Mouse (Mus musculus): ENCODE measurements around the gene Gm44503. TPM values are rescaled to one million over a fixed set of nuclear protein-coding genes. Genes with fewer than 3 reads are reported as not detected.

The Gm44503 gene
- total and polyA plus RNA-seq, 2 experiments from 2014 or later: 0.10 TPM; not detected in 1

GRCm38 (mm10) chr9:72949572-72949971 lies 9.1 kb upstream of the Gm44503 start:
- H3K27ac ChIP-seq (ENCODE audit: low read depth, low read length): no peak overlapping the region
- H3K27me3 ChIP-seq (ENCODE audit: insufficient read depth, low read length): no peaks in the 10 kb centered on the region
- WGBS: 80% methylated on average over 7 of the region's 7 CpGs
- no peak for TF ChIP-seq CTCF (IDR thresholded peaks at IDR 0.05; ENCODE audit: low read depth)
- ATAC-seq: no peak
- no peaks in the 10 kb centered on the region for H3K9me3 ChIP-seq (ENCODE audit: low read length)
- no peak overlapping the region for H3K9ac ChIP-seq
- no peak overlapping the region for H3K4me3 ChIP-seq (ENCODE audit: low read depth, low read length)
- H3K4me2 ChIP-seq (ENCODE audit: low read depth): no peak overlapping the region
- no peak for DNase-seq
- H3K4me1 ChIP-seq (ENCODE audit: insufficient read depth): no peaks in the 10 kb centered on the region
- peaks cover 22% of the 10 kb centered on the region for H3K36me3 ChIP-seq (ENCODE audit: insufficient read depth)

GRCm38 (mm10) chr9:72954746-72955145 lies 3.9 kb upstream of the Gm44503 start:
- DNase-seq: no peak

GRCm38 (mm10) chr9:72955546-72955945 lies 3.1 kb upstream of the Gm44503 start:
- H3K36me3 ChIP-seq (ENCODE audit: insufficient read depth): no peaks in the 10 kb centered on the region
- peaks cover 4% of the 10 kb centered on the region; the same call in 1 of the 2 replicates for H3K4me1 ChIP-seq (ENCODE audit: insufficient read depth)
- H3K27me3 ChIP-seq (ENCODE audit: insufficient read depth, low read length): no peaks in the 10 kb centered on the region
- no peak overlapping the region for H3K9ac ChIP-seq
- peak; percentile 69 for DNase-seq
- H3K4me3 ChIP-seq (ENCODE audit: low read depth, low read length): no peak overlapping the region
- H3K9me3 ChIP-seq (ENCODE audit: low read length): no peaks in the 10 kb centered on the region
- no peak overlapping the region for H3K27ac ChIP-seq (ENCODE audit: low read depth, low read length)
- peak; percentile 82 for TF ChIP-seq CTCF (IDR thresholded peaks at IDR 0.05; ENCODE audit: low read depth)
- peak; percentile 58 for ATAC-seq
- WGBS: 13% methylated on average over 1 of the region's 1 CpGs
- no peak overlapping the region for H3K4me2 ChIP-seq (ENCODE audit: low read depth)

More at GRCm38 (mm10) chr9:72954746-72955145, 3.9 kb upstream of the Gm44503 start:
- TF ChIP-seq CTCF (IDR thresholded peaks at IDR 0.05; ENCODE audit: low read depth): peak; percentile 32; the same call in 1 of the 2 replicates
- H3K4me3 ChIP-seq (ENCODE audit: low read depth, low read length): no peak overlapping the region
- H3K27ac ChIP-seq (ENCODE audit: low read depth, low read length): no peak overlapping the region
- no peak for ATAC-seq
- H3K27me3 ChIP-seq (ENCODE audit: insufficient read depth, low read length): no peaks in the 10 kb centered on the region
- no peak overlapping the region for H3K4me2 ChIP-seq (ENCODE audit: low read depth)
- 56% methylated on average over 2 of the region's 2 CpGs for WGBS
- peaks cover 4% of the 10 kb centered on the region; the same call in 1 of the 2 replicates for H3K4me1 ChIP-seq (ENCODE audit: insufficient read depth)
- no peaks in the 10 kb centered on the region for H3K36me3 ChIP-seq (ENCODE audit: insufficient read depth)
- H3K9me3 ChIP-seq (ENCODE audit: low read length): no peaks in the 10 kb centered on the region
- no peak overlapping the region for H3K9ac ChIP-seq

- ATAC-seq: no peak
- Histone ChIP-seq H3K4me1 (ENCODE audit: insufficient read depth) (peaks cover 4% of the 10 kb centered on the region; the same call in 1 of the 2 replicates), H3K4me3 (ENCODE audit: low read depth, low read length) (no peak overlapping the region), H3K9ac (no peak overlapping the region), H3K4me2 (ENCODE audit: low read depth) (no peak overlapping the region), H3K27ac (ENCODE audit: low read depth, low read length) (no peak overlapping the region), H3K36me3 (ENCODE audit: insufficient read depth) (no peaks in the 10 kb centered on the region), H3K9me3 (ENCODE audit: low read length) (no peaks in the 10 kb centered on the region), H3K27me3 (ENCODE audit: insufficient read depth, low read length) (no peaks in the 10 kb centered on the region)
- TF ChIP-seq CTCF (IDR thresholded peaks at IDR 0.05; ENCODE audit: low read depth): no peak
- no peak for DNase-seq
- WGBS: 78% methylated on average over 8 of the region's 8 CpGs
Observed at GRCm38 (mm10) chr9:72961346-72961745, 2.7 kb downstream of the Gm44503 start.

GRCm38 (mm10) chr9:72961959-72962358 lies 3.3 kb downstream of the Gm44503 start:
- Histone ChIP-seq H3K36me3 (ENCODE audit: insufficient read depth) (no peaks in the 10 kb centered on the region), H3K9me3 (ENCODE audit: low read length) (no peaks in the 10 kb centered on the region), H3K4me3 (ENCODE audit: low read depth, low read length) (no peak overlapping the region), H3K27ac (ENCODE audit: low read depth, low read length) (no peak overlapping the region), H3K27me3 (ENCODE audit: insufficient read depth, low read length) (no peaks in the 10 kb centered on the region), H3K4me1 (ENCODE audit: insufficient read depth) (peaks cover 4% of the 10 kb centered on the region; the same call in 1 of the 2 replicates), H3K4me2 (ENCODE audit: low read depth) (no peak overlapping the region), H3K9ac (no peak overlapping the region)
- no peak for TF ChIP-seq CTCF (IDR thresholded peaks at IDR 0.05; ENCODE audit: low read depth)
- DNase-seq: no peak
- WGBS: 74% methylated on average over 15 of the region's 15 CpGs
- ATAC-seq: no peak

- peak; percentile 96 for ATAC-seq
- Histone ChIP-seq H3K9me3 (ENCODE audit: low read length) (no peaks in the 10 kb centered on the region), H3K36me3 (ENCODE audit: insufficient read depth) (no peaks in the 10 kb centered on the region), H3K27ac (ENCODE audit: low read depth, low read length) (peak overlapping the region; percentile 80), H3K4me2 (ENCODE audit: low read depth) (no peak overlapping the region), H3K9ac (no peak overlapping the region; the same call in 1 of the 2 replicates), H3K4me1 (ENCODE audit: insufficient read depth) (no peaks in the 10 kb centered on the region), H3K4me3 (ENCODE audit: low read depth, low read length) (no peak overlapping the region), H3K27me3 (ENCODE audit: insufficient read depth, low read length) (no peaks in the 10 kb centered on the region)
- peak; percentile 91 for DNase-seq
- TF ChIP-seq CTCF (IDR thresholded peaks at IDR 0.05; ENCODE audit: low read depth): peak; percentile 85
- 22% methylated on average over 11 of the region's 11 CpGs for WGBS
Observed at GRCm38 (mm10) chr9:72968349-72969061, 9.9 kb downstream of the Gm44503 start.

GRCm38 (mm10) chr9:72969874-72970273 lies 11.2 kb downstream of the Gm44503 start:
- DNase-seq: no peak
- Histone ChIP-seq H3K36me3 (ENCODE audit: insufficient read depth) (no peaks in the 10 kb centered on the region), H3K4me3 (ENCODE audit: low read depth, low read length) (no peak overlapping the region), H3K27me3 (ENCODE audit: insufficient read depth, low read length) (no peaks in the 10 kb centered on the region), H3K4me1 (ENCODE audit: insufficient read depth) (no peaks in the 10 kb centered on the region), H3K9me3 (ENCODE audit: low read length) (no peaks in the 10 kb centered on the region), H3K27ac (ENCODE audit: low read depth, low read length) (0 out of 2 replicates have a peak overlapping the region, but pooled peaks have one; percentile 21), H3K9ac (no peak overlapping the region), H3K4me2 (ENCODE audit: low read depth) (no peak overlapping the region)
- WGBS: 69% methylated on average over 7 of the region's 7 CpGs
- no peak for ATAC-seq
- TF ChIP-seq CTCF (IDR thresholded peaks at IDR 0.05; ENCODE audit: low read depth): 0 out of 2 replicates have a peak, but pooled peaks have one; percentile 9

Measured in forebrain, postnatal 0 days (tissue).